Mouse (Mus musculus): ENCODE measurements at regions not wholly inside any gene's neighbourhood (a gene's known extent, or its start where the extent isn't known, plus 50 kb on each side); places are given as distances from the start of the nearest gene placed in this dataset.

- TF ChIP-seq USF2 (conservative IDR thresholded peaks at IDR 0.05; ENCODE audit: low read depth, low read length) (no peak), CTCF (conservative IDR thresholded peaks at IDR 0.05 in 1 of 2, IDR thresholded peaks at IDR 0.05 in 1 of 2; ENCODE audit: low read depth in 2 of 2, low read length in 2 of 2) (no peak)
Measured at GRCm38 (mm10) chr5:126573766-126574165, 667.8 kb upstream of the Tmem132c start.

Data from CH12.LX (cell line).